ENCODE assay signal across 1 mouse cellular context in the genomic region with DNA sequence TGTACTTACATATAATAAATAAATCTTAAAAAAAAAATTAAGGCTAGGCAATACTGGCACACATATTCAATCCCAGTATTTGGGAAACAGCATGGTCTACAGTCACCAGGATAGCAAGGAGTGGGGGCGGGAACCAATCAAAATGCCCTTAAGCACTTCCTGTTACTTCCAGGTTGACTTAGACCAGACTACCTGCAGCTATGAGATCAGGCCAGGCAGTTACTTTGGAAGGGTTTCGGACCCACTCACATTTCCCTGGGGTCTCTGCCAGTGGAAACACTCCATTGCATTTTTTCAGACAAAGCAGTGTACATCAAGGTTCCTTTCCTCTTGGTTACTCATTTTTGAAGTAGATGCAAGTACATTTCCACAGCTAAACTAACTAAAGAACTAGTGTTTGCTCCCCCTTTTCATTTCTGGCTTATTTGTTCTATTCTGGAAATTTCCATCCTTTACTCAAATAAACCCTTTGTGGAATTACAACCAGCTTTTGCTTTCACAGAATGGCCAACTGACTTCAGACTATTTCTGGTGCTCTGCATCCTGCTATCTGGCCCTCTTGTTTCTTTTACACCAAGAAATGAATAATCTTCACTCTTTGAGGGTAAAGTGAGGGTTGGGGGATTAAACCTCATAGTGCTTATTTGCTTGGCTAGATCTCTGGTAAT.
TF ChIP-seq lines count a peak whose summit lies in the region.

No protein-coding gene starts in this region.

TF ChIP-seq in CH12.LX, 34 proteins besides CTCF, POLR2A, EP300 and RAD21 (continued from another document):
- peak; percentile 45; the same call in 1 of the 2 replicates for TF ChIP-seq ZMIZ1 (IDR thresholded peaks at IDR 0.05; ENCODE audit: low read depth, low read length)
- no peak for TF ChIP-seq TCF12 (IDR thresholded peaks at IDR 0.05; ENCODE audit: low read depth, low read length)
- no peak for TF ChIP-seq BHLHE40 (IDR thresholded peaks at IDR 0.05; ENCODE audit: low read depth, low read length)
- no peak for TF ChIP-seq SMC3 (IDR thresholded peaks at IDR 0.05; ENCODE audit: low read depth, low read length)
- no peak for TF ChIP-seq NELFE (IDR thresholded peaks at IDR 0.05; ENCODE audit: low read depth, low read length)
- TF ChIP-seq TBP (conservative IDR thresholded peaks at IDR 0.05; ENCODE audit: low read depth, low read length) = no peak
